Mouse (Mus musculus) heart, embryonic 15.5 days (tissue): ENCODE results near the gene Casp6. TPM values are rescaled to one million over a fixed set of nuclear protein-coding genes. Genes with fewer than 3 reads are reported as not detected.

Experiments
- ATAC-seq: fragments of 200-750 bp; cut with Nextera tagmentation; replicated peaks from 2 replicates; pipeline ENCODE4 v1.8.0; 2017; ENCODE audit warnings: low read depth, moderate TSS enrichment; ENCODE audit not compliant: insufficient number of reproducible peaks, insufficient read depth, low FRiP score
- H3K27ac ChIP-seq: fragments of 300-500 bp; sonication (generic); 2 replicates; pipeline ENCODE4 v1.5.1; 2015; ENCODE audit warnings: mild to moderate bottlenecking, inconsistent platforms
- H3K27me3 ChIP-seq: fragments of 300-500 bp; sonication (generic); 2 replicates; pipeline ENCODE4 v1.6.1; 2015; ENCODE audit warnings: inconsistent platforms
- H3K36me3 ChIP-seq: fragments of 300-500 bp; sonication (generic); 2 replicates; pipeline ENCODE4 v1.6.1; 2015; ENCODE audit warnings: mild to moderate bottlenecking, inconsistent platforms
- H3K4me1 ChIP-seq: fragments of 300-500 bp; sonication (generic); replicated peaks from 2 replicates; pipeline ENCODE4 v1.6.1; 2015; ENCODE audit warnings: inconsistent platforms
- H3K4me2 ChIP-seq: fragments of 300-500 bp; sonication (generic); 2 replicates; pipeline ENCODE4 v1.6.1; 2015; ENCODE audit warnings: inconsistent platforms, mild to moderate bottlenecking, moderate library complexity
- H3K4me3 ChIP-seq: fragments of 300-500 bp; sonication (generic); 2 replicates; pipeline ENCODE4 v1.5.1; 2015; ENCODE audit warnings: mild to moderate bottlenecking, inconsistent platforms
- H3K9ac ChIP-seq: fragments of 300-500 bp; sonication (generic); 2 replicates; pipeline ENCODE4 v1.6.1; 2015; ENCODE audit warnings: mild to moderate bottlenecking, inconsistent platforms
- H3K9me3 ChIP-seq: fragments of 300-500 bp; sonication (generic); replicated peaks from 2 replicates; pipeline ENCODE4 v1.6.1; 2016; ENCODE audit warnings: inconsistent platforms
- WGBS: fragments of 180-500 bp; shearing (Covaris S2); methylation state at CpG from one replicate; pipeline ENCODE4 v1.1.7; 2015; ENCODE audit warnings: mixed read lengths; 5-methylcytosine and 5-hydroxymethylcytosine counted together
- polyA plus RNA-seq: library from polyadenylated mRNA; unstranded; fragments of >200 nt; fragmentation: Nextera tagmentation; extraction: Ambion mirVana; gene quantifications from 2 replicates; pipeline ENCODE4 v1.2.1, GENCODE M21; 2015

The Casp6 gene
- 58.7 and 62.6 TPM in 2 replicates for polyA plus RNA-seq

GRCm38 (mm10) chr3:129901271-129901809 is at the start of gene Casp6:
TSS of gene Casp6 (plus strand) at chr3:129901425.
- H3K9me3 ChIP-seq, result no peaks in the 10 kb centered on the region
- peak within 1 kb of the TSS; percentile 80 for H3K4me2 ChIP-seq
- H3K4me1 ChIP-seq, result peaks cover 26% of the 10 kb centered on the region
- H3K9ac ChIP-seq, result peak within 1 kb of the TSS; percentile 69
- ATAC-seq, result peak; percentile 92
- peak within 1 kb of the TSS; percentile 86 for H3K27ac ChIP-seq
- WGBS, result under 1% methylated on average over 34 of the region's 34 CpGs
- H3K4me3 ChIP-seq, result peak within 1 kb of the TSS; percentile 63
- H3K27me3 ChIP-seq, result no peaks in the 10 kb centered on the region
- peaks cover 6% of the 10 kb centered on the region; the same call in 1 of the 2 replicates for H3K36me3 ChIP-seq

- Histone ChIP-seq H3K4me3 (no peak overlapping the region), H3K9me3 (no peaks in the 10 kb centered on the region), H3K4me1 (no peaks in the 10 kb centered on the region), H3K36me3 (no peaks in the 10 kb centered on the region), H3K9ac (no peak overlapping the region), H3K4me2 (no peak overlapping the region), H3K27me3 (no peaks in the 10 kb centered on the region), H3K27ac (no peak overlapping the region)
- no peak for ATAC-seq
- WGBS, result 62% methylated on average over 2 of the region's 2 CpGs
Observed at GRCm38 (mm10) chr3:129862592-129862991, 38.6 kb upstream of the Casp6 start.

GRCm38 (mm10) chr3:129863698-129864097 is 37.5 kb upstream of the Casp6 start:
- no peaks in the 10 kb centered on the region for H3K36me3 ChIP-seq

GRCm38 (mm10) chr3:129877327-129877726 is 23.9 kb upstream of the Casp6 start:
- H3K4me2 ChIP-seq, result no peak overlapping the region
- WGBS, result 87% methylated on average over 10 of the region's 10 CpGs
- ATAC-seq, result no peak
- H3K27ac ChIP-seq, result no peak overlapping the region
- peaks cover 13% of the 10 kb centered on the region for H3K4me1 ChIP-seq
- H3K9me3 ChIP-seq, result no peaks in the 10 kb centered on the region
- H3K27me3 ChIP-seq, result no peaks in the 10 kb centered on the region
- H3K9ac ChIP-seq, result no peak overlapping the region
- no peak overlapping the region for H3K4me3 ChIP-seq
- no peaks in the 10 kb centered on the region for H3K36me3 ChIP-seq

More at GRCm38 (mm10) chr3:129863698-129864097, 37.5 kb upstream of the Casp6 start:
- ATAC-seq, result no peak
- Histone ChIP-seq H3K4me3 (no peak overlapping the region), H3K4me1 (no peaks in the 10 kb centered on the region), H3K9ac (no peak overlapping the region), H3K9me3 (no peaks in the 10 kb centered on the region), H3K27ac (no peak overlapping the region), H3K27me3 (no peaks in the 10 kb centered on the region), H3K4me2 (no peak overlapping the region)
- WGBS, result 37% methylated on average over 14 of the region's 14 CpGs

GRCm38 (mm10) chr3:129878405-129879021 is 22.7 kb upstream of the Casp6 start, which contains the start of gene Pla2g12a:
TSS of gene Pla2g12a (plus strand) at chr3:129878606.
- Histone ChIP-seq H3K27me3 (no peaks in the 10 kb centered on the region), H3K9ac (peak within 1 kb of the TSS; percentile 65), H3K27ac (peak within 1 kb of the TSS; percentile 74), H3K4me1 (peaks cover 13% of the 10 kb centered on the region), H3K4me2 (peak within 1 kb of the TSS; percentile 91), H3K36me3 (no peaks in the 10 kb centered on the region), H3K9me3 (no peaks in the 10 kb centered on the region), H3K4me3 (peak within 1 kb of the TSS; percentile 63)
- ATAC-seq, result peak; percentile 89
- under 1% methylated on average over 65 of the region's 66 CpGs for WGBS

GRCm38 (mm10) chr3:129879131-129879757 is 22.0 kb upstream of the Casp6 start:
- ATAC-seq, result peak; percentile 63
- Histone ChIP-seq H3K27me3 (no peaks in the 10 kb centered on the region), H3K36me3 (no peaks in the 10 kb centered on the region), H3K9ac (peak overlapping the region; percentile 65), H3K4me1 (peaks cover 13% of the 10 kb centered on the region), H3K4me2 (peak overlapping the region; percentile 91), H3K27ac (peak overlapping the region; percentile 74), H3K4me3 (peak overlapping the region; percentile 63), H3K9me3 (no peaks in the 10 kb centered on the region)
- under 1% methylated on average over 25 of the region's 25 CpGs for WGBS

- no peak overlapping the region for H3K9ac ChIP-seq
- peaks cover 13% of the 10 kb centered on the region for H3K4me1 ChIP-seq
- no peaks in the 10 kb centered on the region for H3K36me3 ChIP-seq
- no peaks in the 10 kb centered on the region for H3K9me3 ChIP-seq
- H3K4me3 ChIP-seq, result peak overlapping the region; percentile 63
- H3K4me2 ChIP-seq, result peak overlapping the region; percentile 91
- no peak for ATAC-seq
- H3K27me3 ChIP-seq, result no peaks in the 10 kb centered on the region
- no peak overlapping the region; the same call in 1 of the 2 replicates for H3K27ac ChIP-seq
- 81% methylated on average over 2 of the region's 2 CpGs for WGBS
Observed at GRCm38 (mm10) chr3:129879913-129880312, 21.3 kb upstream of the Casp6 start.

GRCm38 (mm10) chr3:129880925-129881593 is 20.2 kb upstream of the Casp6 start:
- Histone ChIP-seq H3K27me3 (no peaks in the 10 kb centered on the region), H3K4me2 (no peak overlapping the region; the same call in 1 of the 2 replicates), H3K9me3 (no peaks in the 10 kb centered on the region), H3K4me1 (peaks cover 19% of the 10 kb centered on the region), H3K9ac (no peak overlapping the region), H3K4me3 (no peak overlapping the region), H3K27ac (peak overlapping the region; percentile 15; the same call in 1 of the 2 replicates), H3K36me3 (no peaks in the 10 kb centered on the region)
- 56% methylated on average over 8 of the region's 8 CpGs for WGBS
- no peak for ATAC-seq

- 40% methylated on average over 9 of the region's 9 CpGs for WGBS
- Histone ChIP-seq H3K4me3 (no peak overlapping the region), H3K9me3 (no peaks in the 10 kb centered on the region), H3K27ac (no peak overlapping the region), H3K27me3 (no peaks in the 10 kb centered on the region), H3K36me3 (0 out of 2 replicates have a peak, but pooled peaks cover 3% of the 10 kb centered on the region), H3K4me2 (no peak overlapping the region), H3K4me1 (peaks cover 9% of the 10 kb centered on the region), H3K9ac (no peak overlapping the region)
- no peak for ATAC-seq
Observed at GRCm38 (mm10) chr3:129885577-129885976, 15.6 kb upstream of the Casp6 start.

GRCm38 (mm10) chr3:129886430-129886829 is 14.8 kb upstream of the Casp6 start:
- H3K4me2 ChIP-seq, result no peak overlapping the region
- no peaks in the 10 kb centered on the region for H3K9me3 ChIP-seq
- H3K36me3 ChIP-seq, result 0 out of 2 replicates have a peak, but pooled peaks cover 3% of the 10 kb centered on the region
- no peak overlapping the region for H3K27ac ChIP-seq
- H3K27me3 ChIP-seq, result no peaks in the 10 kb centered on the region
- 78% methylated on average over 5 of the region's 5 CpGs for WGBS
- no peak overlapping the region for H3K9ac ChIP-seq
- H3K4me1 ChIP-seq, result peaks cover 6% of the 10 kb centered on the region
- no peak overlapping the region for H3K4me3 ChIP-seq
- ATAC-seq, result no peak
